Mouse (Mus musculus) T-cell, adult 2 months (primary cell): ENCODE results near the gene Hspa14.

ENCODE experiments used
- DNase-seq: peaks from one replicate; pipeline ENCODE4 v3.0.0; 2022; ENCODE audit warnings: low spot score

The Hspa14 gene

DNA sequence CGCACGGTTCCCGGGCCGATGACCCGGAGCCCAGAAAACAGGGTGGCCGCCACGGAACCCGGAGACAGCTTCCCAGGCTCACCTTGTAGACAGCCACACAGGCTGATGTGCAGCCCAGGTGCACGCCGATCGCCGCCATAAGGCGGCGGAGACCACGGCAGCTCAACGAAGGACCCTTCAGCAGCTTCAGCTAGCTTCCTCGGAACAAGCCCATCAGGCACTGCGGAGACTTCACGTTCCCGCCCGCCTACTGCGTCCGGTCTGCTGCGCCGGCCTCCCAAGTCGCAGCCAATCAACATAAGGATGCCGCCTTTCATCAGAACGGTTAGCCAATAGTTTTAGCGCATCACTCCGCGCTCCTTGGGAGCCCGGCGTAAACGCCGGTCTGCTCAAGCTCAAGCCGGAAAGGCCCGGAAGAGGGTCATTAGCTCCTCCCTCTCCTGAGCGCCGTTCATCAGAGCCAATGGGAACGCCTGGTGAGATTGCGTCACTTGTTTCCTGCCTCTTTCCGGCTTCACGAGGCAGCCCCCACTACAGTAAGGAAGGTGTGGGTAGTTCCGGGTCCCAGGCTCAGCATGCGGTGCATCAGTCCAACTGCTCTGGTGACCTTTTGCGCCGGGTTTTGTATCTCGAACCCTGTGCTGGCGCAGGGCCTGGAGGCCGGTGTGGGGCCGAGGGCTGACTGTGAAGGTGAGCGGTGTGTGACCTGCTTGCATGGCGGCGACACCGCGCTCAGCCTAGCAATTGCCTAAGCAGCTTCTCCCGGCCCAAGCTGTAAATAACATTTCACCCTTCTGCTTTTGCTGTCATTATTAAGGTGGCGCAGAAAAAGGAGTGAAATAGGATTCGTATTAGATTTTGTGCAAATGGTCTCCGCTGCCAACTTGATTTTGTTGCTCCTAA, at the start of gene Hspa14, which contains the start of the genes Gm45902 and Cdnf:
Hspa14 (minus strand) TSS at position 263 of the 903 bp plus-strand sequence.
Gm45902 (minus strand) TSS at position 239 of the 903 bp plus-strand sequence.
Cdnf (plus strand) TSS at position 479 of the 903 bp plus-strand sequence.
- peak; percentile 98 for DNase-seq

DNA sequence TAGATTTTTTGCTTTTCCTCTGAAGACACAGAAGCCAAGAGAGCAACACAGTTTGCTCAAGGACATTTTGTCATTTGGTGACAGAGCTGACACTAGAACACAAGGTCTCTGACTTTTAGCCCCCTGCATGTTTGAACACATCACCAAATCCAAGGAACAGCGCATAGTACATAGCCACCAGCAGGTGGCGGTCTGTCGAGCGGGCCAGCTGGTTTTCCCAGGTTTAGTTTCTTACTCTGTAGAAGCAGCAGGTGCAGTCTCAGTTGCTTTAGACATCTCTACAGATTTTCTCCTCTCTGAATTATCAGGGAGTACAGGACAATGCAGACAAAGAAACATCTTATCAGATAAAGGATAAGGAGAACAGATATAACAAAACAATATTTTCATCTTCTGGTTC, 34.0 kb upstream of the Hspa14 start:
- peak; percentile 66 for DNase-seq

GRCm38 (mm10) chr2:3546055-3546454, 33.4 kb upstream of the Hspa14 start:
- DNase-seq, result no peak

DNA sequence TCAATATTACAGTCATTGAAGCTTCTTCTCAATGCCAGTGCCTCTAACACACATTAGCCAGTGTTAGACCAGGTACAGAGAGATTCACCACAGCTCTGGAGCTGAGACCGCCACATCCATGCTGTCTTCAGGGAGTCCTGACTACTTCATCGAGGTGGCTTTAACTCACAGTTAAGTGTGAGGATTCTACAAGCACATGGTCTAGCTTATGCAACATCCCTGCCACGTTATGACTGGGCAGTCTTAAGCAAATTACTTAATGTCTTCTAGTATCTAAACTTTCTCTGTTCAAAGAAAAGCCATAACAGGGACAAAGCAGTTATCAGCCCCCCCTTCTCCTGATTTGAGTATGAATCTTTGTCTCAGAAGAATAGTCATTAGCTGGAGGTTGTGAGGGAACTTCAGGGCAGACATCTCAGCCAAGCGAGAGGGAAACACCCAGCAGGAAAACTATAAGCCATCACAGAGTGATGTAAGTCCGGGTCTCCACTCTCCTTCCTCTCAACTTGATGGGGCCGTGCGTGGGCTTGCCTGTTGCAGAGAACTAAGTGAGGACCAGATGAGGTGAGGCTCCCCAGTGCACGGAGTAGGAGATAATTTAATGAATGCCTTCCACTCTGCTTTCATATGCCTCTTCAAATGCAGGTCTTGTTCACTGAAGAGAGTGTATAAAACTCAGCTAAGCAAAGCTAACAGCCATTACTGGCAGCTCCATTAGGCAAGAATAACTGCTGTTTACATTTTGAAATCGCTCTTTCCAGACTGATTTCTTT, 28.9 kb upstream of the Hspa14 start:
- DNase-seq, result no peak

DNA sequence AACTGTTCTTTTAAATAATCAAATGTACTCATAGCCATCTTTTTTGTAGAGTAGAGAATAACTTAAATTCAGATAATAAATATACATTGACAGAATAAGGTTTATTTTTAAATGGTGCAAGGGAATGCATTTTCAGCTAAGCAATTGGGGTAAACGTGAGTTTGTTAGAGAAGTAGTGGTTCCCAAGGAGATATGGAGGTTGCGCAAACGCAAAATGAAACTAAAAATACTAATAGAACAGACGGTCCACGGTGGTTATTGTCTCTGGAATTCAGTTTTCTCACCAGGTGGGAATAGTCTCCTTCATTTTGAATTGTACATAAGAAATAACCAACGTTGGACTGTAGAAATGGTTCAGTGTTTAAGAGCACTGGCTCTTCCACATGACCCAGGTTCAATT, 13.7 kb upstream of the Hspa14 start:
- DNase-seq, result no peak

GRCm38 (mm10) chr2:3522558-3522957, 9.9 kb upstream of the Hspa14 start:
- DNase-seq, result no peak

GRCm38 (mm10) chr2:3512076-3512475, 538 bp downstream of the Hspa14 start:
- DNase-seq, result peak; percentile 24

DNA sequence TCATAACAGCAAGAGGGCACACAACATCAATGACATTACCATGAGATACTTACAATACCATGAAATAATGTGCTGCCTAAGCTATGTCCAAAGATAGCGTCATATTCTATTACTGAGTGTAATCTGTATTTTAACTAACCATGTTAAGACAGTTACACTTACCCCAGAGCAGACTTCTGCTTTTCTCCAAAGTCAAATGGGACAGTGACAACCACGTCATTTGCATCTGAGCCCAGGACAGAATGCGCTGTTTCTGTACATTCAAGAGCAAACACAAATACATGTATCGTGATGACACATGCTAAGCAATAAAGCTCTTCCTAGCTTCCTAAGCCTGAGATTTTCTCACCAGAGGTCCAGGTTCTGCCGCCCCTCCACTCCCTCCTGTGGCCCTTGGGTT, 11.7 kb downstream of the Hspa14 start:
- DNase-seq, result no peak

GRCm38 (mm10) chr2:3499543-3499942, 13.1 kb downstream of the Hspa14 start:
- no peak for DNase-seq

DNA sequence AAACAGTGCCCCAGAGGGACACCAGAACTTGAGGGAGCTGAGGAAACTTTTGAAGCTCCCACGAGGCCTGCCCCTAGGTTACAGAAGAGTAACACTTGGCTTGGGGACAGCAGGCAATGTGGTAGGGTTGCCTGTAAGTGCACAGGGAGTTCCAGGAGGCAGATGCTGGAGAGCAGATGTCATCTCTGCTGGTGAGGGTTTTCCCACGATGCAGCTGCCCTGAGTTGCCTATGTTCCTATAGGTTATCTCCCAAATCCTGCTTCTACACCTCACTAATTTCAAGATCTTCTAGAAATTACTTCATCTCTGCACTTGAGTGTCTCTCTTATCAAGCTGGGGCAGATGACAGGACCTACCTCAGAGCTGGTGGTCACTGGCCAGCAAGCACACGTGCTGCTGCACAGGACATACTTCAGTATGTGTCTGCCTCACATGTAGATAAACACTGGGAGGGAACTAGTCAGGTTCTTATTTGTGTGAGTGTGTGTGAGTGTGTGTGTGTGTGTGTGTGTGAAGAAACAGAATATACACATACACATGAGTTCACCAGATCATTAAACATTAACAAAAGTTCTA, 18.7 kb downstream of the Hspa14 start:
- no peak for DNase-seq

- no peak for DNase-seq
These were observed 22.8 kb downstream of the Hspa14 start for GRCm38 (mm10) chr2:3489816-3490215.

GRCm38 (mm10) chr2:3480239-3480638, 32.4 kb downstream of the Hspa14 start:
- no peak for DNase-seq

DNA sequence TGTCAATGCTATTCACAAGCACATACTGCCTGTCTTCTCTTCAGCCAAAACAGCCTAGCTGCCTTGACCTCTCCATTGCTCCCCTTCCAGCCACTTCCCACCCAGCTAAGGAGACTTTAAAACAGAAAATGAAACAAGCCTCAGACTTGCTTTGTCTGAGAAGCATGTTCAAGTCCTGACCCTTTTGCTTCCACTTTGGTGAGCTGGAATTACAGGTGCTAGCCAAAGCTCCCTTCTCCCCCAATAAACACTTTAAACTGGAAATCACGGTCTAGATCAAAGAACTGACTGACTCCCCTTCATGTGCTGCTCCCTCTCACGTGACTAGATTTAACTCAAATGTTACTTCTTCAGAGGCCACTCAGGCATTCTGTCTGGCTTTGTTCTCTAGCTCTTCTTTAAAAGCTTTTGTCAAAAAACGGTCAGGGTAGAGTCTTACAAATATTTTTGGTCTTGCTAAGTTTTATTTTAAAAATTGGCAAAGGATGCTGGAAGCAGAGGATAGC, 36.8 kb downstream of the Hspa14 start:
- DNase-seq, result peak; percentile 10

- peak; percentile 96 for DNase-seq
These were observed 37.7 kb downstream of the Hspa14 start, which contains the start of gene Suv39h2 for GRCm38 (mm10) chr2:3474861-3475283. Gene Suv39h2 (minus strand): TSS chr2:3475031.

GRCm38 (mm10) chr2:3474361-3474805, 38.2 kb downstream of the Hspa14 start:
- peak; percentile 60 for DNase-seq

- DNase-seq, result peak; percentile 6
These were observed 38.7 kb downstream of the Hspa14 start for GRCm38 (mm10) chr2:3473891-3474290.

DNA sequence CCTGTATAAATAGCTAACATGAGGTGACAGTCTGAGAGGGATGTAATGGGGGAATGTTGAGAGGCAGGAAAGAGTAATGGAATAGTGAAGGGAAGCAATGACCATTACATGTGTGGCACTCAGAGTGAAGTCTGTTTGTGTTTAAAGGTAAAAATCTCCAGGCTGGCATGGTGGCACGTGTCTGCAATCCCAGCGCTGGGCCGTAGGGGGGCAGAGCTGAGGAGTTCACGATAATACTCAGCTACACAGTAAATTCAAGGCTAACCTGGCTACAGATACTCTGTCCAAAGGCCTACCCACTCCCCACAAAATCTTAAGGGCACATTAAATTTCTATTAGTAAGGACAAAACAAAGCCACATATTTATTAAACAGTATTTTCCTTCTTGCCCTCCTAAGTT, 56.0 kb downstream of the Hspa14 start:
- no peak for DNase-seq

- no peak for DNase-seq
These were observed 59.5 kb downstream of the Hspa14 start for GRCm38 (mm10) chr2:3453096-3453495.

GRCm38 (mm10) chr2:3449431-3449830, 63.2 kb downstream of the Hspa14 start:
- DNase-seq, result no peak

DNA sequence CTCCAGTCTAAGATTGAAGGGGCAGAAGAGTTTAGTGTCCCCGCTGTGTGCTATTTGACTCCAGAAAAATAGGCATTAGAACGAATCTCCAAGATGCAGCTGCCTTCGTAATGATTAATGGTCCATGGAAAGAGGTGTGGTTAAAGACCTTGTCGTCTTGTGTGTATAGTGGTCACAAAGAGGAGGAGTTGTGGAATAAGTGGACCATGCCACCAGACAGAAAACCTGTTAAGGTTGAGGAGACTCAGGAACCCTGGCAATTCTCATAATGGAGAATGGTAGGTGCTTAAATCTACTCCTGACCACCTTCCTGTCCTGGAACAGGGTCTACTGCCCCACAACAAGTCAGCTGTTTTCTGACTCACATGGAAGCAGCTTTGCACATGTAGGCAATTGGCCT, 66.6 kb downstream of the Hspa14 start:
- no peak for DNase-seq

DNA sequence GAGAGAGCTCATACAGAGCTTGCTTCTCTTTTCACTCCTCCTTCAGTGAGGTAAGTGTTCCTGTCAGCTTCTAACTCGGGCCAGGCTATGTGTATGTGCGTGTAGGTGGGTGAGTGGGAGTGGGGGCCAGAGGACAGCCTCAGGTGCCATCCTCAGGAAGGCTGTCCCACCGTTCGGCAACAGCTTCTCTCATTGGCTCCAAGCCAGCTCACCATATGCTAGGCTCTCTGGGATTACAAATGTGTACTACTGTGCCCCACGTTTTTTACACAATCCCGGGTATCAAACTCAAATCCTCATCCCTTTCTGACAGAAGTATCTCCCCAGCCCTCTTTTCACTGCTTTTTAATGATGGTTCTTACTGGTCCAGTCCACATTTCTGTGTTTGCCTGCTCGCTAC, 68.4 kb downstream of the Hspa14 start:
- no peak for DNase-seq
